Mouse (Mus musculus) spleen, postnatal 4 days (tissue): Measurements from ENCODE around the gene Tamm41.
A peak's percentile ranks its signal among the peaks of the same experiment; 100 is the strongest.

Experiments
- DNase-seq, 2 experiments: peaks; one replicate each; pipeline ENCODE4 v3.0.0; 2022; ENCODE audit warnings: low spot score in 2 of 2

Gene Tamm41

GRCm38 (mm10) chr6:114974331-114974730, 63.3 kb downstream of the Tamm41 start:
- no peak for DNase-seq

- DNase-seq = no peak
Observed at GRCm38 (mm10) chr6:114972988-114973387, 64.7 kb downstream of the Tamm41 start.

GRCm38 (mm10) chr6:114970895-114971294, 66.8 kb downstream of the Tamm41 start:
- DNase-seq = no peak

GRCm38 (mm10) chr6:114970386-114970785, 67.3 kb downstream of the Tamm41 start:
- no peak for DNase-seq

- peak; percentile 18 to 72 for DNase-seq
Observed at GRCm38 (mm10) chr6:114969213-114970120, 68.2 kb downstream of the Tamm41 start, which contains the start of gene Vgll4. TSS of gene Vgll4 (minus strand) at chr6:114969994.

GRCm38 (mm10) chr6:114968361-114969212, 69.1 kb downstream of the Tamm41 start:
- peak; percentile 36 to 68 for DNase-seq

GRCm38 (mm10) chr6:114967623-114968022, 70.1 kb downstream of the Tamm41 start:
- DNase-seq = no peak

- no peak for DNase-seq
Observed at GRCm38 (mm10) chr6:114966396-114967154, 71.1 kb downstream of the Tamm41 start.

GRCm38 (mm10) chr6:114965802-114966201, 71.9 kb downstream of the Tamm41 start:
- DNase-seq = no peak

- no peak for DNase-seq
Observed at GRCm38 (mm10) chr6:114965396-114965795, 72.3 kb downstream of the Tamm41 start.

GRCm38 (mm10) chr6:114964235-114964634, 73.4 kb downstream of the Tamm41 start:
- DNase-seq = no peak

- DNase-seq = no peak
Observed at GRCm38 (mm10) chr6:114963636-114964035, 74.0 kb downstream of the Tamm41 start.

GRCm38 (mm10) chr6:114961276-114962068, 76.2 kb downstream of the Tamm41 start:
- DNase-seq = no peak

GRCm38 (mm10) chr6:114959012-114959398, 78.7 kb downstream of the Tamm41 start:
- no peak for DNase-seq

- DNase-seq = no peak
Observed at GRCm38 (mm10) chr6:114958249-114959011, 79.2 kb downstream of the Tamm41 start.

- no peak for DNase-seq
Observed at GRCm38 (mm10) chr6:114957756-114958155, 79.9 kb downstream of the Tamm41 start.

- no peak for DNase-seq
Observed at GRCm38 (mm10) chr6:114954496-114954895, 83.2 kb downstream of the Tamm41 start.
